Mouse (Mus musculus): ENCODE measurements around the gene Ankrd27. TPM values are rescaled to one million over a fixed set of nuclear protein-coding genes. Genes with fewer than 3 reads are reported as not detected.

The Ankrd27 gene
- total and polyA plus RNA-seq, 3 experiments, result 49.0 to 103 (median 74.9) TPM

GRCm38 (mm10) chr7:35584068-35584785, 1.8 kb upstream of the Ankrd27 start:
- H3K9me3 ChIP-seq (replicated peaks; ENCODE audit: insufficient read depth, low read length), result no peaks in the 10 kb centered on the region
- peaks cover 0 to 10% of the 10 kb centered on the region in 2 experiments; a peak in 2 of 4 replicates for H3K36me3 ChIP-seq (ENCODE audit: control insufficient read depth in 1 of 2, insufficient read depth in 2 of 2, low read length in 2 of 2)
- peaks cover 5 to 17% of the 10 kb centered on the region in 2 experiments for H3K4me1 ChIP-seq (ENCODE audit: control insufficient read depth in 1 of 2, insufficient read depth in 2 of 2, low read length in 2 of 2)
- no peak overlapping the region for H3K4me3 ChIP-seq (ENCODE audit: control insufficient read depth in 1 of 2, insufficient read depth in 1 of 2, low read depth in 2 of 2, low read length in 2 of 2)
- H3K9ac ChIP-seq (ENCODE audit: control insufficient read depth, low read depth, low read length, poor library complexity, severe bottlenecking), result no peak overlapping the region
- no peak for DNase-seq (ENCODE audit: low read depth, low spot score)
- H3K27ac ChIP-seq (ENCODE audit: control insufficient read depth, low read depth, low read length), result no peak overlapping the region
- TF ChIP-seq ZKSCAN1 (IDR thresholded peaks at IDR 0.05; ENCODE audit: low read depth, low read length) (no peak), TAL1 (IDR thresholded peaks at IDR 0.05; ENCODE audit: low read length) (no peak), NRF1 (IDR thresholded peaks at IDR 0.05; ENCODE audit: insufficient read depth, low read depth, low read length, poor library complexity, severe bottlenecking) (no peak), MAZ (IDR thresholded peaks at IDR 0.05; ENCODE audit: low read depth, low read length) (no peak), ETS1 (IDR thresholded peaks at IDR 0.05; ENCODE audit: low read depth, low read length) (no peak), HCFC1 (IDR thresholded peaks at IDR 0.05; ENCODE audit: low read depth, low read length) (no peak), TCF12 (IDR thresholded peaks at IDR 0.05; ENCODE audit: low read depth, low read length) (no peak), MYC (IDR thresholded peaks at IDR 0.05; ENCODE audit: low read depth, low read length) (no peak), JUND (IDR thresholded peaks at IDR 0.05; ENCODE audit: low read depth, low read length) (no peak), EP300 (IDR thresholded peaks at IDR 0.05; ENCODE audit: low read depth in 1 of 2, low read length in 2 of 2) (no peak), BHLHE40 (IDR thresholded peaks at IDR 0.05; ENCODE audit: borderline replicate concordance, low read depth, low read length) (no peak), ZMIZ1 (IDR thresholded peaks at IDR 0.05; ENCODE audit: low read depth, low read length) (no peak), TBP (IDR thresholded peaks at IDR 0.05; ENCODE audit: low read depth, low read length) (no peak), MAFK (IDR thresholded peaks at IDR 0.05; ENCODE audit: borderline replicate concordance, low read depth, low read length) (no peak), POLR2AphosphoS5 (IDR thresholded peaks at IDR 0.05; ENCODE audit: borderline replicate concordance, low read depth, low read length) (no peak), SIN3A (IDR thresholded peaks at IDR 0.05; ENCODE audit: low read length) (no peak), GABPA (IDR thresholded peaks at IDR 0.05; ENCODE audit: low read depth, low read length) (no peak)
- H3K27me3 ChIP-seq (ENCODE audit: control insufficient read depth in 1 of 2, insufficient read depth in 2 of 2, low read length in 2 of 2), result no peaks in the 10 kb centered on the region
- peaks cover 19% of the 10 kb centered on the region for H3K79me2 ChIP-seq (ENCODE audit: control insufficient read depth, insufficient read depth, low read length, poor library complexity)

DNA sequence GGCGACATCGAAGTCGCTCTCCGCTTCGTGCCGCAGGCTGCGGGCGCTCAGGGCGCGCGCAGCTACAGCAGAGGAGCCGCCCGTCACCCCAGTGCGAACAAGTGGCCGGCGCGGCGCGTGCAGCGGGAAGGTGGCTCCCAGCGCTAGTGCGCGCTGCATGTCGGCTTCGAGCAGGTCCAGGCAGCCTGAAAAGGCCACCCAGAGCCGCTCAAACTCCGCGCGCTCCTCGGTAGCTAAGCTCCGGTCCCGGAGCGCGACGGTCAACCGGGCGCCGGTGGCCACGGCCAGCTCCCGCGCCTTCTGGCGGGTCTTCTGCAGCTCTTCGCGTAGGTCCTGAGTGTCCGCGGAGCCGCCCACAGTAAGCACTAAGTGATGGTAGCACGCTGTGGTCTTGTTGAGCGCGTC, 1.3 kb upstream of the Ankrd27 start:
- no peaks in the 10 kb centered on the region for H3K27me3 ChIP-seq (ENCODE audit: control insufficient read depth in 1 of 2, insufficient read depth in 2 of 2, low read length in 2 of 2)
- peaks cover 19% of the 10 kb centered on the region for H3K79me2 ChIP-seq (ENCODE audit: control insufficient read depth, insufficient read depth, low read length, poor library complexity)
- H3K9me3 ChIP-seq (replicated peaks; ENCODE audit: insufficient read depth, low read length), result no peaks in the 10 kb centered on the region
- no peak for DNase-seq (ENCODE audit: low read depth, low spot score)
- H3K4me3 ChIP-seq (ENCODE audit: control insufficient read depth in 1 of 2, insufficient read depth in 1 of 2, low read depth in 2 of 2, low read length in 2 of 2), result no peak overlapping the region
- H3K4me1 ChIP-seq (ENCODE audit: control insufficient read depth in 1 of 2, insufficient read depth in 2 of 2, low read length in 2 of 2), result peaks cover 8 to 17% of the 10 kb centered on the region in 2 experiments
- H3K9ac ChIP-seq (ENCODE audit: control insufficient read depth, low read depth, low read length, poor library complexity, severe bottlenecking), result no peak overlapping the region
- no peak overlapping the region for H3K27ac ChIP-seq (ENCODE audit: control insufficient read depth, low read depth, low read length)
- peaks cover 0 to 12% of the 10 kb centered on the region in 2 experiments; a peak in 2 of 4 replicates for H3K36me3 ChIP-seq (ENCODE audit: control insufficient read depth in 1 of 2, insufficient read depth in 2 of 2, low read length in 2 of 2)
- no peak for TF ChIP-seq CTCF (IDR thresholded peaks at IDR 0.05 in 2 of 3, conservative IDR thresholded peaks at IDR 0.05 in 1 of 3; ENCODE audit: control insufficient read depth in 1 of 3, insufficient read depth in 1 of 3, low read depth in 2 of 3, low read length in 3 of 3, poor library complexity in 1 of 3, severe bottlenecking in 1 of 3)
- TF ChIP-seq USF1 (IDR thresholded peaks at IDR 0.05; ENCODE audit: low read depth, low read length), result no peak
- TF ChIP-seq KAT2A (conservative IDR thresholded peaks at IDR 0.05; ENCODE audit: low read depth, low read length), result no peak
- no peak for TF ChIP-seq MAFK (IDR thresholded peaks at IDR 0.05; ENCODE audit: borderline replicate concordance, low read depth, low read length)
- no peak for TF ChIP-seq GABPA (IDR thresholded peaks at IDR 0.05; ENCODE audit: low read depth, low read length)
- no peak for TF ChIP-seq UBTF (IDR thresholded peaks at IDR 0.05; ENCODE audit: borderline replicate concordance, insufficient read depth, low read depth, low read length)
- no peak for TF ChIP-seq ELF1 (IDR thresholded peaks at IDR 0.05; ENCODE audit: low read depth, low read length)
- no peak for TF ChIP-seq MYB (IDR thresholded peaks at IDR 0.05; ENCODE audit: low read depth, low read length)
- no peak for TF ChIP-seq RAD21 (IDR thresholded peaks at IDR 0.05; ENCODE audit: low read depth, low read length)
- no peak for TF ChIP-seq GATA1 (IDR thresholded peaks at IDR 0.05; ENCODE audit: low read depth, low read length)
- no peak for TF ChIP-seq POLR2AphosphoS2 (IDR thresholded peaks at IDR 0.05; ENCODE audit: low read length)
- TF ChIP-seq SMC3 (IDR thresholded peaks at IDR 0.05; ENCODE audit: low read depth, low read length), result no peak
- TF ChIP-seq USF2 (IDR thresholded peaks at IDR 0.05; ENCODE audit: borderline replicate concordance in 1 of 2, insufficient read depth in 1 of 2, low read depth in 1 of 2, low read length in 2 of 2), result no peak
- TF ChIP-seq ZNF384 (IDR thresholded peaks at IDR 0.05; ENCODE audit: low read depth, low read length), result no peak
- no peak for TF ChIP-seq TAL1 (IDR thresholded peaks at IDR 0.05; ENCODE audit: low read length)
- no peak for TF ChIP-seq MYC (IDR thresholded peaks at IDR 0.05; ENCODE audit: low read depth, low read length)
- TF ChIP-seq EP300 (IDR thresholded peaks at IDR 0.05; ENCODE audit: low read depth in 1 of 2, low read length in 2 of 2), result no peak
- TF ChIP-seq SIN3A (IDR thresholded peaks at IDR 0.05; ENCODE audit: low read length), result no peak
- no peak for TF ChIP-seq ZKSCAN1 (IDR thresholded peaks at IDR 0.05; ENCODE audit: low read depth, low read length)
